Mouse (Mus musculus) liver, adult 2 months (tissue): ENCODE measurements around the gene Pet117. TPM values are rescaled to one million over a fixed set of nuclear protein-coding genes. Genes with fewer than 3 reads are reported as not detected.

Experiments
- DNase-seq: peaks from one replicate; pipeline ENCODE4 v3.0.0-alpha.2; 2011; ENCODE audit warnings: low read depth, low spot score; ENCODE audit errors: extremely low read depth
- H3K27ac ChIP-seq: fragments of 200-500 bp; replicated peaks from 2 replicates; pipeline ENCODE4 v1.5.1; 2012; ENCODE audit warnings: low read depth, mild to moderate bottlenecking, control low read depth, inconsistent platforms, low read length; ENCODE audit not compliant: insufficient read depth
- H3K27me3 ChIP-seq: fragments of 200-500 bp; 2 replicates; pipeline ENCODE4 v1.6.1; 2012; ENCODE audit warnings: mild to moderate bottlenecking, moderate library complexity, low read length, inconsistent platforms; ENCODE audit not compliant: control insufficient read depth, insufficient read depth
- H3K36me3 ChIP-seq: fragments of 200-500 bp; 2 replicates; pipeline ENCODE4 v1.6.1; 2012; ENCODE audit warnings: low read length, inconsistent platforms; ENCODE audit not compliant: control insufficient read depth, insufficient read depth
- H3K4me1 ChIP-seq: fragments of 200-500 bp; 2 replicates; pipeline ENCODE4 v1.6.1; 2011; ENCODE audit warnings: low read length; ENCODE audit not compliant: control insufficient read depth, insufficient read depth
- H3K4me3 ChIP-seq: fragments of 200-500 bp; 2 replicates; pipeline ENCODE4 v1.5.1; 2011; ENCODE audit warnings: low read depth, mild to moderate bottlenecking, control low read depth, low read length, moderate library complexity; ENCODE audit not compliant: insufficient read depth
- H3K79me2 ChIP-seq: fragments of 200-500 bp; 2 replicates; pipeline ENCODE4 v1.6.1; 2012; ENCODE audit warnings: inconsistent platforms, mild to moderate bottlenecking, low read length, moderate library complexity; ENCODE audit not compliant: control insufficient read depth, insufficient read depth
- H3K9ac ChIP-seq: fragments of 200-500 bp; 2 replicates; pipeline ENCODE4 v1.6.1; 2012; ENCODE audit warnings: low read depth, mild to moderate bottlenecking, control low read depth, inconsistent platforms, low read length
- CTCF ChIP-seq: fragments of 200-500 bp; IDR thresholded peaks from 2 replicates; pipeline ENCODE4 v1.5.1; 2011; ENCODE audit warnings: low read depth, low read length, control low read depth
- POLR2A ChIP-seq: fragments of 200-500 bp; IDR thresholded peaks from 2 replicates; pipeline ENCODE4 v1.6.1; 2011; ENCODE audit warnings: low read length, control low read depth; ENCODE audit not compliant: insufficient read depth; ENCODE audit errors: extremely low read depth
- WGBS: fragments of 180-500 bp; shearing (Covaris S2); methylation state at CpG from one replicate; pipeline ENCODE4 v1.1.7; 2018; 5-methylcytosine and 5-hydroxymethylcytosine counted together
- polyA plus RNA-seq: library from polyadenylated mRNA; depleted of rRNA; stranded (reverse); fragments of >200 nt; gene quantifications from 2 replicates; pipeline ENCODE4 v1.2.3, GENCODE M21; 2012; rRNA removed
- total RNA-seq: library from RNA; depleted of rRNA; stranded (reverse); fragments of >200 nt; gene quantifications from 2 replicates; pipeline ENCODE4 v1.2.3, GENCODE M21; 2014; rRNA removed

Pet117 gene
- total RNA-seq = not detected in 2 replicates
- polyA plus RNA-seq = not detected in 2 replicates

DNA sequence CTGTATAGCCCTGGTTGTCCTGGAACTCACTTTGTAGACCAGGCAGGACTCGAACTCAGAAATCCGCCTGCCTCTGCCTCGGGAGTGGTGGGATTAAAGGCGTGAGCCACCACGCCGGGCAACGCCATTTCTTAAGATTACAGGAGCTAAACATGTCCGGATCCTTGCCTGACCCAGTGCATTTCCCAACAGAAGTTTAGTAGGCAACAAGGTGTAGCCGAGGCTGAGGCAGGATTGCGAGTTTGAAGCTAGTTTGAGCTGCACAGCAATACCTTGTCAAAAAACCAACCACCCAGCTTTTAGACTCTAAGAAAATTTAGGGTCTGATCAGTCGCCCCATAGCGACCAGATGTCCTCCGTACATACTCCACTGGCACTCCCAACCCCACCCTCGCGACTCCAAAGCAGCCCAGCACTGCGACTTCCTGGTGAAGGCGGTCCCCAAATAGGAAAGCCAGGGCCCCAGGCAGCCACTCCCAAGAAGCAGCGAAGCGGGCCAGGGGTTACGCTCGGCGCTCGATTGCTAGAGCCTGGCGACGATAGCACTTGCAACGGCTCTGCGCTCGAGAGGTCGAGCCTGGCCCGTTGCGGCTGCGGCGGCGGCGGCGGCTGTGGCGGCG lies at the start of gene Pet117, which contains the start of gene Kat14:
TSS of gene Pet117 (plus strand) at position 597 of the 620 bp plus-strand sequence.
TSS of gene Kat14 (plus strand) at position 584 of the 620 bp plus-strand sequence.
- Histone ChIP-seq H3K27ac (peak within 1 kb of the TSS; percentile 92), H3K27me3 (no peaks in the 10 kb centered on the region), H3K36me3 (peaks cover 2% of the 10 kb centered on the region; the same call in 1 of the 2 replicates), H3K4me1 (peaks cover 8% of the 10 kb centered on the region), H3K9ac (peak within 1 kb of the TSS; percentile 96), H3K4me3 (peak within 1 kb of the TSS; percentile 91), H3K79me2 (peaks cover 5% of the 10 kb centered on the region; the same call in 1 of the 2 replicates)
- WGBS = 7% methylated on average over 38 of the region's 38 CpGs
- no peak for TF ChIP-seq CTCF
- peak; percentile 51; the same call in 1 of the 2 replicates for TF ChIP-seq POLR2A
- peak; percentile 89 for DNase-seq

DNA sequence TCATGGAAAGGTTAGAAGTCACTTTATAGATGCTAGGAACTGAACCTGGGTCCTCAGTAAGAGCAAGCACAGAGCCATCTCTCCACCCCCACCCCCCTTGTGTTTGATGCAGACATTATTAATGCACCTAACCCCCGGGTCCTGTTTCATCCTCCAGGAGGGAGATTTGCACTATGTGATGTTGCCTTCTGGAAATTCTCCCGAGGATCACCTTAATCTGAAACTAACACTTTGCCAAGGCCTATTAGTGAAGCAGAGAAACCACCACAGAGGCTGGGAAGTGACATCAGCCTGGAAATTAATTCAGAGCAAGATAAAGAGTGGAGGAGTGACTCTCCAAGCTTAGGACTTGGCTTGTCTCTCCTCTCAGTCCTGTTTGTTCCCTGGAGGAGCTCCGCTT lies 44.6 kb upstream of the Pet117 start:
- no peaks in the 10 kb centered on the region for H3K27me3 ChIP-seq
- H3K9ac ChIP-seq = no peak overlapping the region
- no peak overlapping the region for H3K4me3 ChIP-seq
- TF ChIP-seq CTCF (no peak), POLR2A (no peak)
- no peak for DNase-seq
- no peaks in the 10 kb centered on the region for H3K4me1 ChIP-seq
- H3K36me3 ChIP-seq = no peaks in the 10 kb centered on the region
- H3K27ac ChIP-seq = no peak overlapping the region
- 79% methylated on average over 3 of the region's 3 CpGs for WGBS
- no peaks in the 10 kb centered on the region for H3K79me2 ChIP-seq

DNA sequence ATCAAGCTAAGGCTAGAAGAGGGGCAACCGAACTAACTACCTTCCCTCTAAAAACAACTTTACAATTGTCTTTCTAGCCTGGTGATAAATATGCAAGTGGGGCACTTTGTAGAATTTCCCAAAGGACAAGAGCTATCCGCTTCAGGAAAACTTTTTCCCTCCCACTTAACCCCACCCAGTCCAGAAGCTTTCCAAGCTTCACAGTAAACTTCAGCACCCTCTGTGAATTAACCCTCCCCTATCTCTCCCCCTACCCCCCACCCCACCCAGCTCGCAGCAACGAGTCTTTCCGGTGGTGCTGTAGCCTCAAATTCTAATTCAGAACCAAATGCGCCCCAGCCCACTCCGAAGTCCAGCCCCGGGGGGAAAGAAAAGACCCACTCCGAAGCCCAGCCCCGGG lies 39.3 kb upstream of the Pet117 start:
- Histone ChIP-seq H3K9ac (no peak overlapping the region), H3K4me1 (peaks cover 4% of the 10 kb centered on the region; the same call in 1 of the 2 replicates), H3K36me3 (no peaks in the 10 kb centered on the region), H3K27me3 (peaks cover 28% of the 10 kb centered on the region), H3K27ac (no peak overlapping the region), H3K4me3 (no peak overlapping the region), H3K79me2 (no peaks in the 10 kb centered on the region)
- TF ChIP-seq POLR2A (no peak), CTCF (no peak)
- DNase-seq = no peak
- 20% methylated on average over 10 of the region's 10 CpGs for WGBS

GRCm38 (mm10) chr2:144329937-144330336 lies 38.9 kb upstream of the Pet117 start:
- H3K9ac ChIP-seq = no peak overlapping the region
- H3K79me2 ChIP-seq = no peaks in the 10 kb centered on the region
- no peak for DNase-seq
- no peaks in the 10 kb centered on the region for H3K36me3 ChIP-seq
- 15% methylated on average over 10 of the region's 10 CpGs for WGBS
- H3K27ac ChIP-seq = no peak overlapping the region
- H3K27me3 ChIP-seq = peaks cover 28% of the 10 kb centered on the region
- TF ChIP-seq POLR2A (no peak), CTCF (no peak)
- peaks cover 4% of the 10 kb centered on the region; the same call in 1 of the 2 replicates for H3K4me1 ChIP-seq
- no peak overlapping the region for H3K4me3 ChIP-seq

DNA sequence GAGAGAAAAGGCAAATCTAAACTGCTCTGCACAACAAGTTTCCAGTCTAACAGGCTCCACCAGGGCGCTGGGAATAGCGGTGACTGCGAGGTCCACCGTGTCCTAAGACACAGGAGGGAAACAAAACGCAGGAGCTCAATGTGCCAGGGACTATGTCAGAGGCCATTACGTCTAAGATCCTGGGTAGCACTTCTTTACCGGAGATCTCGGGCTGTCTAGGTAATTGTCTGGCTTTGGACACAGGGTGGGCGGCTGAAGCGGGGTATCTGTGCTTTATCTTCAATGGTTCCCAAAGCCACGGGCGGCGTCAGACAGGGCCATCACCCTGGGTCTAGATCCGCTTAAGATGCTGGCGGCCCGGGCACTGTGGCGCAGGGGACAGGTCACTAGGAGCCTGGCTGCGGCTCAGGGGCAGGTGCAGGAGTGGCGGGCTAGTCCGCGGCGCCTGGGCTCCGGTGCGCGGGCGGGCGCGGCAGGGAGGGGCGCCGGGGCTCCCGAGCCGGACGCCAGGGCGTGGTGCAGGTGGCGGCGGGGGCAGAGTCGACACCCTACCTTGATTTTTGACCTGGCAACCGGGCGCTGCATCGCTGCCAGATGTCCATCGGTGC lies 38.3 kb upstream of the Pet117 start:
- Histone ChIP-seq H3K9ac (no peak overlapping the region), H3K79me2 (no peaks in the 10 kb centered on the region), H3K4me3 (peak overlapping the region; percentile 53; the same call in 1 of the 2 replicates), H3K27me3 (peaks cover 28% of the 10 kb centered on the region), H3K4me1 (peaks cover 4% of the 10 kb centered on the region; the same call in 1 of the 2 replicates), H3K27ac (no peak overlapping the region), H3K36me3 (no peaks in the 10 kb centered on the region)
- TF ChIP-seq POLR2A (no peak), CTCF (no peak)
- DNase-seq = no peak
- 2% methylated on average over 41 of the region's 41 CpGs for WGBS

DNA sequence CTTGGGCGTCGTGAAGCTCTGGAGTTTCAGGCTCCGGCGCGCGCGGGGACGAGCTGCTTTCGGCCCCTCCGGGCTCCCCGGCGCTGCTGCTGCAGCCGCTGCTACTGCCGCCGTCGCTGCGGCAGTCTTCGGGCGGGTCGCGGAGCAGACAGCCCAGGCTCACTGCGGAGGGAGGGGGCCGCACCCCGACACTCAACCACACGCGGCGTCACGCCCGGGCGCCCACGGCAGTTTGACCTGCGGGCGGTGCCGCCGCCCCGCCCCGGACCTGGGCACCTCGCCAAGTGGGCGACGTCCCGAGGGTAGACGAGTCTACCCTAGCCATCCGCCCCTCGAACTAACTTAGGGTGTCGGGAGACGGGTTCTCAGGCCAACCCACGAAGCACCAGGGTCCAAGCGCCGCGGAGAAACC lies 37.8 kb upstream of the Pet117 start:
- WGBS = under 1% methylated on average over 50 of the region's 50 CpGs
- TF ChIP-seq CTCF = no peak
- no peak for TF ChIP-seq POLR2A
- peaks cover 28% of the 10 kb centered on the region for H3K27me3 ChIP-seq

More for the DNA sequence above, 37.8 kb upstream of the Pet117 start:
- peaks cover 4% of the 10 kb centered on the region; the same call in 1 of the 2 replicates for H3K4me1 ChIP-seq
- H3K9ac ChIP-seq = 0 out of 2 replicates have a peak overlapping the region, but pooled peaks have one; percentile 44
- DNase-seq = no peak
- H3K36me3 ChIP-seq = no peaks in the 10 kb centered on the region
- no peak overlapping the region for H3K27ac ChIP-seq
- no peaks in the 10 kb centered on the region for H3K79me2 ChIP-seq
- peak overlapping the region; percentile 53; the same call in 1 of the 2 replicates for H3K4me3 ChIP-seq
